Mouse (Mus musculus) G1E (cell line): Measurements from ENCODE around the gene Eef1akmt3. TPM values are rescaled to one million over a fixed set of nuclear protein-coding genes. Genes with fewer than 3 reads are reported as not detected.

Source experiments
- ATAC-seq: 2 replicates; pipeline ENCODE4 v1.8.0; 2016; ENCODE audit warnings: mild to moderate bottlenecking; ENCODE audit not compliant: insufficient number of reproducible peaks, poor library complexity, low FRiP score, severe bottlenecking; ENCODE audit errors: extremely low read depth
- DNase-seq: peaks from one replicate; pipeline ENCODE4 v3.0.0; 2012; ENCODE audit warnings: low spot score
- H3K27me3 ChIP-seq: 2 replicates; pipeline ENCODE4 v1.6.1; 2012; ENCODE audit warnings: mild to moderate bottlenecking, low read length, inconsistent platforms; ENCODE audit not compliant: insufficient read depth
- H3K36me3 ChIP-seq: replicated peaks from 2 replicates; pipeline ENCODE3; 2012; ENCODE audit warnings: mild to moderate bottlenecking, inconsistent platforms
- H3K4me1 ChIP-seq: 2 replicates; pipeline ENCODE4 v1.6.1; 2012; ENCODE audit warnings: low read depth, low read length, inconsistent platforms, mixed read lengths; ENCODE audit not compliant: insufficient read depth
- H3K4me3 ChIP-seq: 2 replicates; pipeline ENCODE4 v1.5.1; 2012; ENCODE audit warnings: low read depth, mild to moderate bottlenecking, inconsistent platforms, low read length, moderate library complexity, mixed read lengths
- H3K9me3 ChIP-seq: replicated peaks from 2 replicates; pipeline ENCODE4 v1.6.1; 2012; ENCODE audit warnings: inconsistent platforms
- CTCF ChIP-seq: IDR thresholded peaks from 2 replicates; pipeline ENCODE4 v1.5.1; 2012; ENCODE audit warnings: low read depth, low read length, inconsistent platforms, mixed read lengths
- GATA1 ChIP-seq: IDR thresholded peaks from 2 replicates; pipeline ENCODE4 v1.6.1; 2012; ENCODE audit warnings: borderline replicate concordance, low read length, inconsistent platforms, mixed read lengths
- GATA2 ChIP-seq: IDR thresholded peaks from 2 replicates; pipeline ENCODE4 v1.6.1; 2012; ENCODE audit warnings: low read depth, low read length, inconsistent platforms, borderline replicate concordance
- POLR2AphosphoS5 ChIP-seq: IDR thresholded peaks from 2 replicates; pipeline ENCODE4 v1.6.1; 2012; ENCODE audit warnings: low read depth, low read length, inconsistent platforms; ENCODE audit not compliant: insufficient replicate concordance
- TAL1 ChIP-seq: conservative IDR thresholded peaks from 2 replicates; pipeline ENCODE4 v1.6.1; 2012; ENCODE audit warnings: low read depth, low read length, inconsistent platforms, mixed read lengths
- polyA plus RNA-seq: library from polyadenylated mRNA; stranded (reverse); fragments of >175 nt; gene quantifications from 2 replicates; pipeline ENCODE4 v1.2.3, GENCODE M21; 2012
- total RNA-seq, 2 experiments: library from RNA; stranded (forward) in 1 of 2; stranded (reverse) in 1 of 2; fragments of 200-1000 nt in 1 of 2; fragments of >200 nt in 1 of 2; fragmentation: Nextera tagmentation in 1 of 2; gene quantifications; 2 replicates each; pipeline ENCODE4 v1.2.3; 2014 to 2017

Gene Eef1akmt3
- total and polyA plus RNA-seq, 3 experiments: 0.11 to 0.68 (median 0.17) TPM

DNA sequence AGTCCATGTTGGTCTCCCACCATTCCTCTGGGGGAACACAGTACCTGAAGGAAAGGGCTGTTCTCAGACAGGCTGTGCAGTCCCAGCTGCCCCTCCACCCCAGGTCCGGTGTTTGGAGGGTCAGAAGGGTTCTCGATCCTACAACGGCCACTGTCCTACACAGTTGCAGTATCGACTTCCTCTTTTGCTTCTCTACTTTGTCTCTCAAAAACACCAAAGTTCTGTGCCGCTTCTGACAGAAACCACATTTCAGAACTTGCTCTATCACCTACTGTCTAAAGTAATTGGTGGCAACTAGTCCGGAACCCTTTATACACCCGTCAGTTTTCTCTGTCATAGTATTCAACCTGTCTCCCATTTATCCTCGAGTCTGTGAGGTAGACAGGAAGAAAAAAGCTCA lies 14.1 kb upstream of the Eef1akmt3 start:
- H3K27me3 ChIP-seq: peaks cover 70% of the 10 kb centered on the region
- TF ChIP-seq GATA2 (no peak), TAL1 (no peak), POLR2AphosphoS5 (no peak), CTCF (no peak), GATA1 (no peak)
- H3K9me3 ChIP-seq: peaks cover 5% of the 10 kb centered on the region; the same call in 1 of the 2 replicates
- DNase-seq (no peak), ATAC-seq (no peak)
- no peak overlapping the region for H3K4me3 ChIP-seq
- peaks cover 6% of the 10 kb centered on the region for H3K36me3 ChIP-seq
- H3K4me1 ChIP-seq: peaks cover 22% of the 10 kb centered on the region

DNA sequence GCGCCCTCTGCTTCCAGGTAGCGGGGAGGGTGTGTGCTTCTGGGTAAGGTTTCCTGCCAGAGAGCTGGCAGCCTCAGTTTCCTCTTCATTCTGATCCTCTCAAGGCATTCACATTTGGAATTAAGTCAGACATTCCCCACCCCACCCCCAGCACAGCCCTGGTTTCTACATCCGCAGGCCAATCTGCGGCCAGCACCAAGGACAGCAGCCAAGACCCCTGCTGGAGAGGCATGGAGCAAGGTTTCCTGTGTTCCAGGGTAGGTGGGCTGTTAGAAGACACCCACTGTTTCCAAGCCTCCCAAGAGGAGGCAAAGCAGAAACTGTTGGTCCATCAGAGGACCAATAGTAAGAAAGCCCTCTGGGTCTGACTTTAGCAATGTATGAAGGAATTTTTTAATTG lies 13.3 kb upstream of the Eef1akmt3 start:
- Histone ChIP-seq H3K9me3 (peaks cover 5% of the 10 kb centered on the region; the same call in 1 of the 2 replicates), H3K36me3 (peaks cover 6% of the 10 kb centered on the region), H3K4me1 (peaks cover 20% of the 10 kb centered on the region), H3K4me3 (no peak overlapping the region), H3K27me3 (peaks cover 69% of the 10 kb centered on the region)
- TF ChIP-seq TAL1 (no peak), POLR2AphosphoS5 (no peak), GATA2 (no peak)
- DNase-seq: no peak
- no peak for ATAC-seq

DNA sequence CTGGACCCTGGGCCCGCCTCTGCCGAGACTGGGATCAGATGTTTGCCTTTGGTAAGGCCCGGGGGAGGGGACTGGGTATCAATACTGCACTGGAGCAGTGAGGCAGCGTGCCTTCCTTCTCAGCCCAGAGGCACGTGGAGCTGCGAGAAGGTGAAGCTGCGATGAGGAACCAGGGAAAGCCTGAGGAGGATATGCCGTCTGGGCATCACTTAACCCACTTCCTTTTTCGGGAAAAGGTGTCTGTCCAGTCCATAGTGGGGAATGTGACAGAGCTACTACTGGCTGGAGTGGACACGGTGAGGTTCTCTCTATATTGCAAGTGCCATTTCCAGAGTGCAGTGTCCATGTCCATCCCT lies 8.8 kb upstream of the Eef1akmt3 start:
- peaks cover 31% of the 10 kb centered on the region for H3K36me3 ChIP-seq
- H3K4me3 ChIP-seq: no peak overlapping the region
- ATAC-seq (no peak), DNase-seq (no peak)
- TF ChIP-seq GATA1 (no peak), CTCF (no peak), GATA2 (no peak), POLR2AphosphoS5 (no peak), TAL1 (no peak)
- H3K27me3 ChIP-seq: peaks cover 42% of the 10 kb centered on the region
- H3K9me3 ChIP-seq: no peaks in the 10 kb centered on the region
- peaks cover 4% of the 10 kb centered on the region; the same call in 1 of the 2 replicates for H3K4me1 ChIP-seq

DNA sequence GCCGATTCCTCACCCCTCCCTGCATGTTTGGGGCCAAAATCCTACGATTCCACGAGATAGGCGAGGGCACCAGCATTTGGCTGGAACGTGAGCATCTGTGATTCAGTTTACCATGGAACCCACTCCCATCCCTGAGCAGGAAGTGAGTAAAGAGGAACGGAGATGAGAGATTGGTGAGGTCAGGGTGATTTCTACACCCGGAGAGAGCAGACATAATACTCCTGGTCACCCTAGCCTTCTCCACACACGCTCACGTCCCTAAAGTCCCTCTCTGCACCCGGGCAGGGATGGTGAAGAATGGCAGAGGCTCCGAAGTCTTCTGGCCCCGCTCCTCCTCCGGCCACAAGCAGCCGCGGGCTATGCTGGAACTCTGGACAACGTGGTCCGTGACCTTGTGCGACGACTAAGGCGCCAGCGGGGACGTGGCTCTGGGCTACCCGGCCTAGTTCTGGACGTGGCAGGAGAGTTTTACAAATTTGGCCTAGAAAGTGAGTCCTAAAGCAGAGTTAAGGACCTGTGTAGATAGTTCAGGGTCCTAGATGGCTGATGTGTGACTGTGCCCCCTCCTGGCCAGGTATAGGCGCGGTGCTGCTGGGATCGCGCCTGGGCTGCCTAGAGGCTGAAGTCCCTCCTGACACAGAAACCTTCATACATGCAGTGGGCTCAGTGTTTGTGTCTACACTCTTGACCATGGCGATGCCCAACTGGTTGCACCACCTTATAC lies 8.2 kb upstream of the Eef1akmt3 start:
- peaks cover 4% of the 10 kb centered on the region; the same call in 1 of the 2 replicates for H3K4me1 ChIP-seq
- no peak overlapping the region for H3K4me3 ChIP-seq
- no peak for DNase-seq
- TF ChIP-seq GATA1: no peak
- TF ChIP-seq POLR2AphosphoS5: no peak
- no peak for TF ChIP-seq TAL1
- no peak for TF ChIP-seq CTCF
- no peak for TF ChIP-seq GATA2
- H3K36me3 ChIP-seq: peaks cover 36% of the 10 kb centered on the region
- H3K9me3 ChIP-seq: no peaks in the 10 kb centered on the region
- peaks cover 39% of the 10 kb centered on the region for H3K27me3 ChIP-seq
- ATAC-seq: no peak

DNA sequence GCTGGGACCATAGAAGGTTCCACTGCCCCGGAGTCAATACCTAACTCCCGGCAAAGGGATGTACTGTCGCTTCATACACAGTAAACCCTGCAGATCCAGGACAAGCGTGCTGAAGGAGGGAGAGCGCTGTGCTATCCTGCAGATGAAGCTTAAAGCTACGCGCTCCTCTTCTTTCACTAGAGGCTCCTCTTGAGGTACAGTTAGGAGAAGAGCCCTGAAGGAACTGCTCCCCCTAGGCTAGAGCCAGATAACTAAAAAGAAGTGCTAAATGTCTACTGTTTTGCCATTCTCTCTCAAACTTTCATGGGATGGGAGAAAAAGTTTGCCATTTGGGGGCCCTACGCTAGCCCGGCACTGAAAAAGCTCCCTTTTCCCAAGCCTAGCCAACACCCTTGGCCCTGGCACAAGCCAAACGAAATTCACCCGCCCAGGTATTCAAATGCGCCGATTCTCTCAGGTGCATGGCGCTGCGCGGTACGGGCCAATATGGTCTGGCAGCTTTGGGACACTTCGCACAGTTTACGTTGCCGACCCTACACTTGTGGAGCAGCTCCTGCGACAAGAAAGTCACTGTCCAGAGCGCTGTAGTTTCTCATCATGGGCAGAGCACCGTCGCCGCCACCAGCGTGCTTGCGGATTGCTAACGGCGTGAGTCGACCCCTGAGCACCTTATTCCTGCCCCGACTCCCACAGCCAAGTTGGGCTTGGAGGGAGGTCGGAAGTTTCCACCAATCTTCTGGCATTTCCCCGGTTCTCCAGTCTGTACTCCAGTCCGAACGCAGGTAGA lies 7.5 kb upstream of the Eef1akmt3 start:
- peaks cover 4% of the 10 kb centered on the region; the same call in 1 of the 2 replicates for H3K4me1 ChIP-seq
- ATAC-seq (no peak), DNase-seq (no peak)
- no peaks in the 10 kb centered on the region for H3K9me3 ChIP-seq
- TF ChIP-seq POLR2AphosphoS5 (no peak), TAL1 (no peak), GATA1 (no peak), CTCF (no peak), GATA2 (no peak)
- peaks cover 36% of the 10 kb centered on the region for H3K27me3 ChIP-seq
- H3K4me3 ChIP-seq: no peak overlapping the region
- H3K36me3 ChIP-seq: peaks cover 44% of the 10 kb centered on the region

DNA sequence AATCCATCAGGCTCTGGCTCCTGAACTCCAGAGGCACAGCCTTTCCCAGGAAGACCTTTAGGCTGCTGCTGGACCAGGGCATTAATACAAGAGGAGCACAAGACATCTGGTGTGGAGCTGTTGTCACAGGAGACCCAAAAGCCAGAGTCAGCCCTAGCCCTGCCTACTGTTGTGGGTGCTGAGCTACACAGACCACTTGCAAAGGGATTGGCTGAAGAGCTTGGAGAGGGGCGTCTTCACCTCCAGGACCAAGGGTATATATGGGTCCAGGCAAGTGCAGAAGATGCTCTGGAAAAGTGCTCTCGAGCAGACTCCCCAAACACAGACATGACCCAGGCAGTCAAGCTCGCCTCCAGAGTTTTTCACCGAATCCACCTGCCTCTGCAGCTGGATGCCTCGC lies 6.6 kb upstream of the Eef1akmt3 start, which contains the start of gene Cyp27b1:
Gene Cyp27b1 (plus strand): TSS at position 297 of the 400 bp plus-strand sequence.
- Histone ChIP-seq H3K4me3 (no peak within 1 kb of the TSS), H3K9me3 (no peaks in the 10 kb centered on the region), H3K27me3 (peaks cover 30% of the 10 kb centered on the region), H3K36me3 (peaks cover 52% of the 10 kb centered on the region), H3K4me1 (peaks cover 12% of the 10 kb centered on the region)
- ATAC-seq: no peak
- no peak for TF ChIP-seq GATA2
- DNase-seq: no peak
